Mouse (Mus musculus): Measurements from ENCODE around the gene Tnp2. TPM values are rescaled to one million over a fixed set of nuclear protein-coding genes. Genes with fewer than 3 reads are reported as not detected.

Tnp2 gene
- polyA plus RNA-seq, 1 experiment from 2014 or later, result not detected

- 74% methylated on average over 2 of the region's 2 CpGs for WGBS
- Histone ChIP-seq H3K27me3 (replicated peaks; ENCODE audit: control insufficient read depth, insufficient read depth, low read length) (no peaks in the 10 kb centered on the region), H3K27ac (ENCODE audit: low read length) (no peak overlapping the region), H3K9ac (replicated peaks; ENCODE audit: low read depth, low read length) (no peak overlapping the region), H3K4me3 (replicated peaks; ENCODE audit: low read length) (no peak overlapping the region), H3K9me3 (ENCODE audit: control insufficient read depth, low read length) (no peaks in the 10 kb centered on the region), H3K36me3 (ENCODE audit: control insufficient read depth, insufficient read depth) (no peaks in the 10 kb centered on the region), H3K4me2 (ENCODE audit: low read length) (no peak overlapping the region), H3K4me1 (replicated peaks; ENCODE audit: control insufficient read depth, insufficient read depth, low read length) (no peaks in the 10 kb centered on the region)
- no peak for ATAC-seq
These were observed 24.1 kb downstream of the Tnp2 start for GRCm38 (mm10) chr16:10764323-10764722.

- H3K27ac ChIP-seq (ENCODE audit: low read length), result no peak overlapping the region
- no peak for ATAC-seq
- 61% methylated on average over 6 of the region's 6 CpGs for WGBS
- H3K27me3 ChIP-seq (replicated peaks; ENCODE audit: control insufficient read depth, insufficient read depth, low read length), result no peaks in the 10 kb centered on the region
- H3K9ac ChIP-seq (replicated peaks; ENCODE audit: low read depth, low read length), result no peak overlapping the region
- H3K4me3 ChIP-seq (replicated peaks; ENCODE audit: low read length), result no peak overlapping the region
- H3K4me1 ChIP-seq (replicated peaks; ENCODE audit: control insufficient read depth, insufficient read depth, low read length), result no peaks in the 10 kb centered on the region
- H3K9me3 ChIP-seq (ENCODE audit: control insufficient read depth, low read length), result no peaks in the 10 kb centered on the region
- no peak overlapping the region for H3K4me2 ChIP-seq (ENCODE audit: low read length)
- H3K36me3 ChIP-seq (ENCODE audit: control insufficient read depth, insufficient read depth), result no peaks in the 10 kb centered on the region
These were observed 24.8 kb downstream of the Tnp2 start for GRCm38 (mm10) chr16:10763540-10764264.

- no peaks in the 10 kb centered on the region for H3K36me3 ChIP-seq (ENCODE audit: control insufficient read depth, insufficient read depth)
- H3K9ac ChIP-seq (replicated peaks; ENCODE audit: low read depth, low read length), result no peak overlapping the region
- no peak overlapping the region for H3K27ac ChIP-seq (ENCODE audit: low read length)
- 81% methylated on average over 5 of the region's 5 CpGs for WGBS
- no peak for ATAC-seq
- H3K4me2 ChIP-seq (ENCODE audit: low read length), result no peak overlapping the region
- no peaks in the 10 kb centered on the region for H3K27me3 ChIP-seq (replicated peaks; ENCODE audit: control insufficient read depth, insufficient read depth, low read length)
- H3K9me3 ChIP-seq (ENCODE audit: control insufficient read depth, low read length), result no peaks in the 10 kb centered on the region
- no peaks in the 10 kb centered on the region for H3K4me1 ChIP-seq (replicated peaks; ENCODE audit: control insufficient read depth, insufficient read depth, low read length)
- no peak overlapping the region for H3K4me3 ChIP-seq (replicated peaks; ENCODE audit: low read length)
These were observed 25.8 kb downstream of the Tnp2 start for GRCm38 (mm10) chr16:10762569-10763180.

GRCm38 (mm10) chr16:10761182-10761581 is 27.3 kb downstream of the Tnp2 start:
- Histone ChIP-seq H3K4me3 (replicated peaks; ENCODE audit: low read length) (no peak overlapping the region), H3K9me3 (ENCODE audit: control insufficient read depth, low read length) (no peaks in the 10 kb centered on the region), H3K36me3 (ENCODE audit: control insufficient read depth, insufficient read depth) (no peaks in the 10 kb centered on the region), H3K27ac (ENCODE audit: low read length) (no peak overlapping the region), H3K27me3 (replicated peaks; ENCODE audit: control insufficient read depth, insufficient read depth, low read length) (no peaks in the 10 kb centered on the region), H3K4me2 (ENCODE audit: low read length) (no peak overlapping the region), H3K4me1 (replicated peaks; ENCODE audit: control insufficient read depth, insufficient read depth, low read length) (no peaks in the 10 kb centered on the region), H3K9ac (replicated peaks; ENCODE audit: low read depth, low read length) (no peak overlapping the region)
- WGBS, result 82% methylated on average over 8 of the region's 8 CpGs
- ATAC-seq, result no peak

GRCm38 (mm10) chr16:10756168-10756567 is 32.3 kb downstream of the Tnp2 start:
- Histone ChIP-seq H3K9ac (replicated peaks; ENCODE audit: low read depth, low read length) (no peak overlapping the region), H3K27me3 (replicated peaks; ENCODE audit: control insufficient read depth, insufficient read depth, low read length) (no peaks in the 10 kb centered on the region), H3K36me3 (ENCODE audit: control insufficient read depth, insufficient read depth) (no peaks in the 10 kb centered on the region), H3K27ac (ENCODE audit: low read length) (no peak overlapping the region), H3K4me3 (replicated peaks; ENCODE audit: low read length) (no peak overlapping the region), H3K9me3 (ENCODE audit: control insufficient read depth, low read length) (no peaks in the 10 kb centered on the region), H3K4me2 (ENCODE audit: low read length) (no peak overlapping the region), H3K4me1 (replicated peaks; ENCODE audit: control insufficient read depth, insufficient read depth, low read length) (no peaks in the 10 kb centered on the region)
- WGBS, result 80% methylated on average over 5 of the region's 6 CpGs
- no peak for ATAC-seq

- H3K4me2 ChIP-seq (ENCODE audit: low read length), result no peak overlapping the region
- no peak overlapping the region for H3K27ac ChIP-seq (ENCODE audit: low read length)
- ATAC-seq, result no peak
- no peak overlapping the region for H3K9ac ChIP-seq (replicated peaks; ENCODE audit: low read depth, low read length)
- no peak overlapping the region for H3K4me3 ChIP-seq (replicated peaks; ENCODE audit: low read length)
- no peaks in the 10 kb centered on the region for H3K36me3 ChIP-seq (ENCODE audit: control insufficient read depth, insufficient read depth)
- no peaks in the 10 kb centered on the region for H3K9me3 ChIP-seq (ENCODE audit: control insufficient read depth, low read length)
- H3K27me3 ChIP-seq (replicated peaks; ENCODE audit: control insufficient read depth, insufficient read depth, low read length), result no peaks in the 10 kb centered on the region
- 91% methylated on average over 3 of the region's 3 CpGs for WGBS
- peaks cover 2% of the 10 kb centered on the region for H3K4me1 ChIP-seq (replicated peaks; ENCODE audit: control insufficient read depth, insufficient read depth, low read length)
These were observed 33.8 kb downstream of the Tnp2 start for GRCm38 (mm10) chr16:10754521-10755296.

GRCm38 (mm10) chr16:10749824-10750223 is 38.6 kb downstream of the Tnp2 start:
- 44% methylated on average over 7 of the region's 7 CpGs for WGBS
- no peak overlapping the region for H3K9ac ChIP-seq (replicated peaks; ENCODE audit: low read depth, low read length)
- H3K36me3 ChIP-seq (ENCODE audit: control insufficient read depth, insufficient read depth), result no peaks in the 10 kb centered on the region
- peaks cover 7% of the 10 kb centered on the region for H3K4me1 ChIP-seq (replicated peaks; ENCODE audit: control insufficient read depth, insufficient read depth, low read length)
- no peak overlapping the region for H3K4me2 ChIP-seq (ENCODE audit: low read length)
- no peak overlapping the region for H3K27ac ChIP-seq (ENCODE audit: low read length)
- H3K9me3 ChIP-seq (ENCODE audit: control insufficient read depth, low read length), result no peaks in the 10 kb centered on the region
- ATAC-seq, result peak; percentile 78
- no peaks in the 10 kb centered on the region for H3K27me3 ChIP-seq (replicated peaks; ENCODE audit: control insufficient read depth, insufficient read depth, low read length)
- H3K4me3 ChIP-seq (replicated peaks; ENCODE audit: low read length), result no peak overlapping the region

GRCm38 (mm10) chr16:10749226-10749625 is 39.2 kb downstream of the Tnp2 start:
- H3K27me3 ChIP-seq (replicated peaks; ENCODE audit: control insufficient read depth, insufficient read depth, low read length), result no peaks in the 10 kb centered on the region
- H3K4me1 ChIP-seq (replicated peaks; ENCODE audit: control insufficient read depth, insufficient read depth, low read length), result peaks cover 7% of the 10 kb centered on the region
- no peaks in the 10 kb centered on the region for H3K9me3 ChIP-seq (ENCODE audit: control insufficient read depth, low read length)
- H3K4me2 ChIP-seq (ENCODE audit: low read length), result no peak overlapping the region
- no peak overlapping the region for H3K9ac ChIP-seq (replicated peaks; ENCODE audit: low read depth, low read length)
- no peak overlapping the region for H3K27ac ChIP-seq (ENCODE audit: low read length)
- WGBS, result 74% methylated on average over 7 of the region's 7 CpGs
- H3K36me3 ChIP-seq (ENCODE audit: control insufficient read depth, insufficient read depth), result no peaks in the 10 kb centered on the region
- ATAC-seq, result no peak
- no peak overlapping the region for H3K4me3 ChIP-seq (replicated peaks; ENCODE audit: low read length)

- no peaks in the 10 kb centered on the region for H3K27me3 ChIP-seq (replicated peaks; ENCODE audit: control insufficient read depth, insufficient read depth, low read length)
- H3K9ac ChIP-seq (replicated peaks; ENCODE audit: low read depth, low read length), result no peak overlapping the region
- no peak overlapping the region for H3K27ac ChIP-seq (ENCODE audit: low read length)
- H3K4me2 ChIP-seq (ENCODE audit: low read length), result no peak overlapping the region
- ATAC-seq, result no peak
- WGBS, result 86% methylated on average over 2 of the region's 2 CpGs
- H3K9me3 ChIP-seq (ENCODE audit: control insufficient read depth, low read length), result no peaks in the 10 kb centered on the region
- H3K4me1 ChIP-seq (replicated peaks; ENCODE audit: control insufficient read depth, insufficient read depth, low read length), result no peaks in the 10 kb centered on the region
- no peak overlapping the region for H3K4me3 ChIP-seq (replicated peaks; ENCODE audit: low read length)
- H3K36me3 ChIP-seq (ENCODE audit: control insufficient read depth, insufficient read depth), result no peaks in the 10 kb centered on the region
These were observed 47.4 kb downstream of the Tnp2 start for GRCm38 (mm10) chr16:10741082-10741481.

Measured in forebrain, embryonic 16.5 days (tissue).